Mouse (Mus musculus) embryonic facial prominence, embryonic 12.5 days (tissue): ENCODE results near the gene Dhx40. TPM values are rescaled to one million over a fixed set of nuclear protein-coding genes. Genes with fewer than 3 reads are reported as not detected.

ENCODE experiments used
- ATAC-seq: fragments of 200-750 bp; cut with Nextera tagmentation; 2 replicates; pipeline ENCODE4 v1.8.0; 2017; ENCODE audit not compliant: insufficient number of reproducible peaks, insufficient read depth, low FRiP score, low TSS enrichment
- H3K27ac ChIP-seq: fragments of 300-500 bp; sonication (generic); 2 replicates; pipeline ENCODE4 v1.5.1; 2016; ENCODE audit warnings: mild to moderate bottlenecking
- H3K27me3 ChIP-seq: fragments of 300-500 bp; sonication (generic); 2 replicates; pipeline ENCODE4 v1.6.1; 2016; ENCODE audit warnings: mild to moderate bottlenecking, moderate library complexity
- H3K36me3 ChIP-seq: fragments of 300-500 bp; sonication (generic); 2 replicates; pipeline ENCODE4 v1.6.1; 2016; ENCODE audit warnings: mild to moderate bottlenecking
- H3K4me1 ChIP-seq: fragments of 300-500 bp; sonication (generic); 2 replicates; pipeline ENCODE4 v1.6.1; 2016
- H3K4me2 ChIP-seq: fragments of 300-500 bp; sonication (generic); replicated peaks from 2 replicates; pipeline ENCODE4 v1.6.1; 2016; ENCODE audit warnings: mild to moderate bottlenecking, moderate library complexity
- H3K4me3 ChIP-seq: fragments of 300-500 bp; sonication (generic); 2 replicates; pipeline ENCODE4 v1.5.1; 2016; ENCODE audit warnings: mild to moderate bottlenecking
- H3K9ac ChIP-seq: fragments of 300-500 bp; sonication (generic); 2 replicates; pipeline ENCODE4 v1.6.1; 2016; ENCODE audit warnings: mild to moderate bottlenecking, moderate library complexity
- H3K9me3 ChIP-seq: fragments of 300-500 bp; sonication (generic); 2 replicates; pipeline ENCODE4 v1.6.1; 2016; ENCODE audit warnings: mild to moderate bottlenecking, moderate library complexity
- WGBS: fragments of 180-500 bp; shearing (Covaris S2); methylation state at CpG from one replicate; pipeline ENCODE4 v1.1.7; 2016; 5-methylcytosine and 5-hydroxymethylcytosine counted together
- polyA plus RNA-seq: library from polyadenylated mRNA; unstranded; fragments of >200 nt; fragmentation: Nextera tagmentation; extraction: Ambion mirVana; gene quantifications from 2 replicates; pipeline ENCODE4 v1.2.1, GENCODE M21; 2016

Dhx40 gene
- polyA plus RNA-seq, 1 experiment from 2014 or later: 31.2 TPM

- Histone ChIP-seq H3K4me3 (no peak overlapping the region), H3K36me3 (peaks cover 54% of the 10 kb centered on the region), H3K4me1 (no peaks in the 10 kb centered on the region), H3K27ac (no peak overlapping the region), H3K9me3 (no peaks in the 10 kb centered on the region), H3K4me2 (no peak overlapping the region), H3K9ac (no peak overlapping the region), H3K27me3 (no peaks in the 10 kb centered on the region)
- 91% methylated on average over 8 of the region's 8 CpGs for WGBS
- ATAC-seq: no peak
Measured at GRCm38 (mm10) chr11:86719390-86719789, 88.2 kb downstream of the Dhx40 start.

Other genes with a start within 250 kb of the Dhx40 start
- 84.7 and 88.3 TPM in 2 replicates for gene Vmp1, start 123.9 kb downstream of the Dhx40 start, polyA plus RNA-seq
- gene Ptrh2, start 123.8 kb downstream of the Dhx40 start, polyA plus RNA-seq: 39.5 and 41.4 TPM in 2 replicates
- 127 and 135 TPM in 2 replicates for gene Cltc, start 50.2 kb downstream of the Dhx40 start, polyA plus RNA-seq
- 10.7 and 11.6 TPM in 2 replicates for gene Ypel2, start 186.0 kb upstream of the Dhx40 start, polyA plus RNA-seq